Mouse (Mus musculus) heart, embryonic 11.5 days (tissue): Measurements from ENCODE around the gene Tomm20l. TPM values are rescaled to one million over a fixed set of nuclear protein-coding genes. Genes with fewer than 3 reads are reported as not detected.
"Not testable (repeated sequence)": the region's sequence is repeated elsewhere in the genome, so short reads cannot be mapped to it uniquely, and the experiment has no call there.

Source experiments
- ATAC-seq: fragments of 200-750 bp; cut with Nextera tagmentation; replicated peaks from 2 replicates; pipeline ENCODE4 v1.8.0; 2017; ENCODE audit warnings: moderate library complexity; ENCODE audit not compliant: insufficient number of reproducible peaks, low FRiP score, low TSS enrichment
- H3K27ac ChIP-seq: fragments of 300-500 bp; sonication (generic); 2 replicates; pipeline ENCODE4 v1.5.1; 2014; ENCODE audit warnings: mild to moderate bottlenecking, low read depth, low read length
- H3K27me3 ChIP-seq: fragments of 300-500 bp; sonication (generic); 2 replicates; pipeline ENCODE4 v1.6.1; 2014; ENCODE audit warnings: mild to moderate bottlenecking, low read length, mixed read lengths; ENCODE audit not compliant: control insufficient read depth, insufficient read depth
- H3K36me3 ChIP-seq: fragments of 300-500 bp; sonication (generic); 2 replicates; pipeline ENCODE4 v1.6.1; 2014; ENCODE audit warnings: mild to moderate bottlenecking, low read length, moderate library complexity, mixed read lengths; ENCODE audit not compliant: control insufficient read depth, insufficient read depth
- H3K4me1 ChIP-seq: fragments of 300-500 bp; sonication (generic); 2 replicates; pipeline ENCODE4 v1.6.1; 2014; ENCODE audit warnings: low read length; ENCODE audit not compliant: control insufficient read depth, insufficient read depth
- H3K4me2 ChIP-seq: fragments of 300-500 bp; sonication (generic); 2 replicates; pipeline ENCODE4 v1.6.1; 2014; ENCODE audit warnings: mild to moderate bottlenecking, moderate library complexity
- H3K4me3 ChIP-seq: fragments of 300-500 bp; sonication (generic); 2 replicates; pipeline ENCODE4 v1.5.1; 2014; ENCODE audit warnings: low read depth, low read length
- H3K9ac ChIP-seq: fragments of 300-500 bp; sonication (generic); 2 replicates; pipeline ENCODE4 v1.6.1; 2014; ENCODE audit warnings: mild to moderate bottlenecking, low read depth, low read length, moderate library complexity
- H3K9me3 ChIP-seq: fragments of 300-500 bp; sonication (generic); replicated peaks from 2 replicates; pipeline ENCODE4 v1.6.1; 2016; ENCODE audit warnings: low read length; ENCODE audit not compliant: control insufficient read depth
- WGBS: fragments of 180-500 bp; shearing (Covaris S2); extraction: QIAGEN DNeasy Blood & Tissue Kit; methylation state at CpG from one replicate; pipeline ENCODE4 v1.1.7; 2014; ENCODE audit not compliant: insufficient replicate concordance; 5-methylcytosine and 5-hydroxymethylcytosine counted together
- polyA plus RNA-seq: library from polyadenylated mRNA; unstranded; fragments of >200 nt; fragmentation: Nextera tagmentation; extraction: Ambion mirVana; gene quantifications from 2 replicates; pipeline ENCODE4 v1.2.1, GENCODE M21; 2014

Tomm20l gene
- 0.44 and 0.63 TPM in 2 replicates for polyA plus RNA-seq

GRCm38 (mm10) chr12:71111331-71111730, at the start of gene Tomm20l:
Gene Tomm20l (plus strand): TSS chr12:71111428.
- Histone ChIP-seq H3K27me3 (no peaks in the 10 kb centered on the region), H3K4me3 (peak within 1 kb of the TSS; percentile 28), H3K4me2 (peak within 1 kb of the TSS; percentile 65), H3K9me3 (no peaks in the 10 kb centered on the region), H3K27ac (no peak within 1 kb of the TSS), H3K9ac (peak within 1 kb of the TSS; percentile 23; the same call in 1 of the 2 replicates), H3K4me1 (peaks cover 18% of the 10 kb centered on the region), H3K36me3 (no peaks in the 10 kb centered on the region)
- WGBS, result 10% methylated on average over 33 of the region's 33 CpGs
- ATAC-seq, result no peak

- H3K36me3 ChIP-seq, result peaks cover 27% of the 10 kb centered on the region
- H3K4me1 ChIP-seq, result no peaks in the 10 kb centered on the region
- 90% methylated on average over 17 of the region's 17 CpGs for WGBS
- no peak overlapping the region for H3K4me3 ChIP-seq
- no peak for ATAC-seq
- H3K27me3 ChIP-seq, result no peaks in the 10 kb centered on the region
- no peak overlapping the region for H3K4me2 ChIP-seq
- H3K9me3 ChIP-seq, result no peaks in the 10 kb centered on the region
- no peak overlapping the region for H3K9ac ChIP-seq
- no peak overlapping the region for H3K27ac ChIP-seq
These were observed 41.4 kb upstream of the Tomm20l start for GRCm38 (mm10) chr12:71069846-71070245.

DNA sequence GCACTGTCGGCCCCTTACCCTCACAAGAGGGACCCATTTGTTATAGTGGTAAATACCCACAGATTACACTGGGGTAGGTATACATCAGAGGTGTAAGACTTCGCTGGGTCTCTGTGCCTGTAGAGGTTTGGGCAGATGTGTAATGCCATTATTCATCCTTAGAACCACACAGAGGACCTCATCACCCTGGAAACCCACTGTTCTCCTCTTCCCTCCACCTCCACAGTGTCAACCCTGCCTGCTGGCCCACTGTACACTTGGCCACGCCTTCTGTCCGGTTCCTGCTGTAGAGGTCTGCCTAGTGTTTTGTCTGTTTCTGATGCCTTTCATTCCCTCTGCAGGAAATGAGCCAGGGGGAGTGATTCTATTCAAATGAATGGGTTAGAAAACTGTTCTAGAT, 39.2 kb upstream of the Tomm20l start:
- no peak overlapping the region for H3K9ac ChIP-seq
- peaks cover 37% of the 10 kb centered on the region for H3K36me3 ChIP-seq
- H3K4me3 ChIP-seq, result no peak overlapping the region
- no peak for ATAC-seq
- H3K4me2 ChIP-seq, result no peak overlapping the region
- H3K27me3 ChIP-seq, result no peaks in the 10 kb centered on the region
- no peaks in the 10 kb centered on the region for H3K9me3 ChIP-seq
- H3K27ac ChIP-seq, result no peak overlapping the region
- H3K4me1 ChIP-seq, result no peaks in the 10 kb centered on the region
- 91% methylated on average over 4 of the region's 4 CpGs for WGBS

- no peak for ATAC-seq
- Histone ChIP-seq H3K27ac (no peak overlapping the region), H3K27me3 (no peaks in the 10 kb centered on the region), H3K4me1 (no peaks in the 10 kb centered on the region), H3K4me3 (no peak overlapping the region), H3K9me3 (no peaks in the 10 kb centered on the region), H3K36me3 (peaks cover 31% of the 10 kb centered on the region), H3K9ac (no peak overlapping the region), H3K4me2 (no peak overlapping the region)
- WGBS, result 69% methylated on average over 12 of the region's 12 CpGs
These were observed 38.0 kb upstream of the Tomm20l start for GRCm38 (mm10) chr12:71073113-71073730.

DNA sequence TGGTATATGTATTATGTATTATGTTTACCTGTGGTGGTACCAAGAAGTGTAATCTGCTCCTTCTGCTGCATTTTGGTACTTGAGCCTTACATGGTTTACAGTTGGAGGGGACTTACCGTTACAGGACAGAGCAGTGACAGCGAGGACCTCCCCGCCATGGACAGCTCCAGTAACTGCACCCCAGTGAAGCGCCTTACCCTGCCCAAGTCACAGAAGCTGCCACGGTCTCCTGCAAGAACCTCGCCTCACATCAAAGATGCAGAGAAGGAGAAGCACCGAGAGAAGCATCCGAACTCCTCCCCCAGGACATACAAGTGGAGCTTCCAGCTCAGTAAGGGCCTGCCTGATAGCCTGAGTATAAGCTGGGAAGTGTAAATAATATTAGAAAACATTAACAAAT, 24.9 kb upstream of the Tomm20l start:
- no peak overlapping the region for H3K4me3 ChIP-seq
- no peak overlapping the region for H3K4me2 ChIP-seq
- no peaks in the 10 kb centered on the region for H3K36me3 ChIP-seq
- no peaks in the 10 kb centered on the region for H3K9me3 ChIP-seq
- H3K4me1 ChIP-seq, result no peaks in the 10 kb centered on the region
- H3K27me3 ChIP-seq, result no peaks in the 10 kb centered on the region
- 92% methylated on average over 8 of the region's 8 CpGs for WGBS
- no peak overlapping the region for H3K27ac ChIP-seq
- ATAC-seq, result no peak
- H3K9ac ChIP-seq, result no peak overlapping the region

GRCm38 (mm10) chr12:71104275-71104674, 7.0 kb upstream of the Tomm20l start:
- H3K4me2 ChIP-seq, H3K4me3 ChIP-seq, H3K9me3 ChIP-seq, H3K36me3 ChIP-seq, H3K4me1 ChIP-seq, H3K27ac ChIP-seq, H3K9ac ChIP-seq, ATAC-seq, H3K27me3 ChIP-seq: not testable (repeated sequence)
- WGBS, result 77% methylated on average over 4 of the region's 4 CpGs

DNA sequence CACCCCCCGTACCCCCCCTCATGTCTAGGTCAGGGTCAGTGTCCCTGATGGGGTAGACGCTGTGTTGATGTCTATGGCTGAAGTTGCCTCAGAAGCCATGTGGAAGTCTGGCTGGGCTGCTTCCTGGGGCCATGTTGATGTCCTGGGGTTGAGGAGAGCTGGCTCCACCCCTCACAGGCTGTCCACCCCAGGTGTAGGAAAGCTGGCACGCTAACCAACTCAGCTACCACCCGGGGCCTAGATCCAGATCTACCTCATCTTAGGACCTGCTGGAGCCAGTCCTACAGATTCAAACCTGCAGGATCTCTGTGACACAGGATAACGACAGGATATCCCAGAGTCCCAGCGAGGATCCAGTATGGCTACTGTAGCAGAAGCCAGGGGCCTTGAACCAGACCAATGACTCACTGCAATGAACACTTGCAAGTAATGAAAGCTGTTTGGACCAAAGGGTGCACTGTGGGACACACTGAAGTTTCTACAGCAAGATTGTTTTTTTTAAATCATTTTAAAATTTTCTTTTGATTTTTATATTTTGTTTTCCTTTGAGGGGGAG, 3.9 kb upstream of the Tomm20l start:
- H3K4me1 ChIP-seq, result peaks cover 6% of the 10 kb centered on the region; the same call in 1 of the 2 replicates
- H3K9ac ChIP-seq, result no peak overlapping the region
- no peaks in the 10 kb centered on the region for H3K27me3 ChIP-seq
- H3K4me2 ChIP-seq, result no peak overlapping the region
- H3K4me3 ChIP-seq, result no peak overlapping the region
- 84% methylated on average over 6 of the region's 6 CpGs for WGBS
- no peaks in the 10 kb centered on the region for H3K36me3 ChIP-seq
- no peak for ATAC-seq
- H3K9me3 ChIP-seq, result no peaks in the 10 kb centered on the region
- H3K27ac ChIP-seq, result no peak overlapping the region

DNA sequence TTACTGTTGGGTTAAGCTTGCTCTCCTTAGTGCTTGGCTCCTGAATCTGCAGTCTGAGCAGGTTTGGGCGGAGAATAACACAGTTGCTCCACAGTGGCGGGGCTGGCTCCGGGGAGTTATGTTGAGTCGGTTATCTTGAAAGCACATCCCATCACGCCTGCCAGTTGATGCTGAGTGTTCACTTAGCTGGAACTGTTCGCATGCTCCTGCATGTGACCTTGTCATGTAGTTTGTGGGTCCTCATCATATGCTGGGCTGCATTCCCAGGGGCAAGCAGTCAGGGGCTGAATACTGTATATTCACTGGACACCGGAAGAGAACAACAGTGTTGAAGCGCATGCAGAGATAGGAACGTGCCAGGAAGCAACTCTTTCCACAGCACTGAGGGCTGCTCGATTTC, 1.8 kb downstream of the Tomm20l start:
- 37% methylated on average over 10 of the region's 10 CpGs for WGBS
- Histone ChIP-seq H3K4me1 (peaks cover 18% of the 10 kb centered on the region), H3K4me2 (peak overlapping the region; percentile 45), H3K4me3 (no peak overlapping the region), H3K9ac (no peak overlapping the region), H3K27me3 (no peaks in the 10 kb centered on the region), H3K27ac (peak overlapping the region; percentile 29; the same call in 1 of the 2 replicates), H3K36me3 (no peaks in the 10 kb centered on the region), H3K9me3 (no peaks in the 10 kb centered on the region)
- 0 out of 2 replicates have a peak, but pooled peaks have one; percentile 31 for ATAC-seq
